Mouse (Mus musculus) heart, adult 11 months (tissue): ENCODE measurements around the gene Itgav.

Source experiments
- DNase-seq: peaks from one replicate; pipeline ENCODE4 v3.0.0; 2022

Itgav gene

DNA sequence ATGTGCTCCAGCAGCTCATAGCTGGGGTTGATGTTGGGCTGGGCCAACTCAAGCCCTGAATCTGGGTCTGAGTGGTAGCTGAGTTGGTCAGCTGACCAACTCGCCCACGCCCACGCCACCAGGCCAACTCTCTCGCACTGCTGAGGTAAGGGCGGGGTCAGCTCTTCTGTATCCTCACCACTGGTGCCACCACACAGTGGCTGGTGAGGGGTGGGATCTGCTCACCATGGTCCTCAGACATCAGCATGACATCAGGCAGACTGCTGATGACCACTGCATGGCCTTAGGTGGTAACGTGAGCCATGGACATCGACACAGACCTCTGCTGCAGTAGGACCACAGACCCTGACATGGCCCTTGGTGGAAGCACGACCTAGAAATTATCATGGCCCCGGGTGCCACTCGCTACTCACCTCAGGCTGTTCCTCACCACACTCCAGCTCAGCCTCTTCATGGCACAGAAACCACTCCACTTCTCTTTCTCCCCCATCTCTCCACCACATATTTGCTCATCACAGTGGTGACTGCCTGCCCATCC is 24.5 kb downstream of the Itgav start:
- DNase-seq = peak; percentile 58

DNA sequence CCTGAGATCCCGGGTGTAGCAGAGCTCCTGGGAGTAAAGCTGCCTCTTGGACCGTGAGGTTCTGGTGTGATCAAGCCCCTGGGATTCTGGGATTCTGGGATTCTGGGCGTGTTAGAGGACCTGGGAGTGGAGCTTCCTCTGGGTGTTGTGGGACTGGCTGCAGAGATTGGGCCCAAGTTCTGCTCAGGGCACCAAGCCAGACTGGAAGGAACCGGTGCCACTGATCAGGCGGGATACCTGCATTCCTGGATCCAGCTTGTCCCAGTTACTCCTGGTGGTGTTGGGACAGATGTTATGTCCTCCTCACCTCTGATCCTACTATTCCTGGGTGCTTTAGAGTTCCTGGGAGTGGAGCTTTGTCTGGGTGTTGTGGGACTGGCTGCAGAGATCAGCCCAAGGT is 28.8 kb downstream of the Itgav start:
- DNase-seq = no peak

DNA sequence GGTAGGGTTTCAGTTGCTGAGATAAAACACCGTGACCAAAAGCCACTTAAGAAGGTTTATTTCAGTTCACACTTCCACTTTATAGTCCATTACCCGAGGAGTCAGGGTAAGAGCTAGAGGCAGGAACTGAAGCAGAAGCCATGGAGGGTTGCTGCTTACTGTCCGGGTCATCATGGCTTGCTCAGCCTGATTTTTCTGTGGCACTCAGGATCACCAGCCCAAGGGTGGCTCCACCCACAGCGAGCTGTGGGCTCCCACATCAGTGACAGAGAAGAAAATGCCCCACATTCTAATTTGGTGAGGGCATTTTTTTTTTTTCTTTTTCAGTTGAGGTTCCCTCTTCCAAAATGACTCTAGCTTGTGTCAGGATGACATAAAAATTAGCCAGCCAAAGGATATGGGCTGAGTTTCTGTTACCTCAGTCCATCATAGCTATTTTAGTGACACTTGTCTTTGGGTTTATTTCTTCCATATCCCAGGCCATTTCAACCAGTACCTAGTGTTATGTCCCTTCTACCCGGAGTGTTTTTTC is 30.2 kb downstream of the Itgav start:
- DNase-seq = peak; percentile 71

DNA sequence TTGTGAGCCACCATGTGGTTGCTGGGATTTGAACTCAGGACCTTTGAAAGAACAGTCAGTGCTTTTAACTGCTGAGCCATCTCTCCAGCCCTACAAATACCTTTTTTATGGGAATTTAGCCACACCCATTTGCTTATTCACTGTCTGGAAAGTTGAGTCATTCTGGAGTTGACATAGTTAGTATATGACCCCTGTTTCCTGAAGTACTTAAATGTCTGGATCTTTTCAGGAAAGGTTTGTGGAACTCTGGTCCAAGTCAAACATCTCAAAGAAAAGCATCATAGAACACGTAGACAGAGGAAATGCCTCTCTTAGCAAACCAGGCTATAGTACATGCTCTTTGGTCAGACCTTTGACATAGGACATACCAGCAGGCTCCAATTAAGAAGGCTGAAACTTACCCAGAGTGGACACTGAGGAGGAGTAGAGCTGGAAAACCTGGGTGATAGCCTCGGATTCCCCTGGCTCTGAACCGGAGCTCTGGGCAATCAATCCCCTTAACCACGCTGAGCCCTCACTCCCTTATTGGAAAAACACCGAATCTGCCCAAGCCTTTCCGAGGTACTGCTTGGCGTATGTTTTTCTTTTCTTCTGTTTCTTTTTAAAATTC is 34.5 kb downstream of the Itgav start:
- no peak for DNase-seq

DNA sequence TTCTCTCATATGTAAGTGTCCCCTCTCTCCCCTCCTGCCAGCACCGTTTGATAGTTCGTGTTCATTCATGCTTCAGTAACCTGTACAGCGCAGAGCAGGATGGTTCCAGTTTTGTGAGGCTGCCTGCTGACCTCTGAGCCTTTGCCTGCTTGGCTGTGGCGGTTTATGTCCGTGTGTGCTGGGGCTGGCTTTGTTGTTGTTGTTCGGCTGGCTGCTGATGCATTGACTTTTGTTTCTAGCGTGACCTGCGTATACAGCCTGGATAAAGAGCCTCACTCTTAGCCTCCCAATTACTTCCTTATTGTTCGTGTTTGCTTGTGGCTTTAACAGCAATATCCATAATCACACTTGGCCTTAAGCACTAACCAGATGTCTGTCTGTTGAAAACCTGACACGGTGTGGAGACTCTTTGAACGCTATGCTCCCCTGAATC is 35.0 kb downstream of the Itgav start:
- DNase-seq = peak; percentile 88

DNA sequence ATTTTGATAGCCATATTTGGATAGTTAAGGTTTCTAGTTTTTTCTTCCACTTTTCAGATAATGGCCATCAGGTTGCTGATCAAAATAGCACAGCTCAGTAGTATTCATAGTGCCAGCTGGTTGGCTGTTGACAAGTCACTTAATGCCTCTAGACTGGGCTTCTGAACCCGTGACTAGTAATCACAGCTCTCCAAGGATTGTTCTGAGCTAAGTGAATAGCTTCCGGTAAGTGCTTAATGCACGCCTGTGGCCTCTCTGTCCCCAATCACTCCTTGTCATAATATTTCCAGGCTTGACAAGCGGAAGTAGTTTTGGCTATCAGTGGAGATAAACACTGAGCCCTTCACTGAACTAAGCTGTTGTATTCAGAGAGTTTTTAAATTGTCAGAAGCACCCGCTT is 35.5 kb downstream of the Itgav start:
- DNase-seq = peak; percentile 93

DNA sequence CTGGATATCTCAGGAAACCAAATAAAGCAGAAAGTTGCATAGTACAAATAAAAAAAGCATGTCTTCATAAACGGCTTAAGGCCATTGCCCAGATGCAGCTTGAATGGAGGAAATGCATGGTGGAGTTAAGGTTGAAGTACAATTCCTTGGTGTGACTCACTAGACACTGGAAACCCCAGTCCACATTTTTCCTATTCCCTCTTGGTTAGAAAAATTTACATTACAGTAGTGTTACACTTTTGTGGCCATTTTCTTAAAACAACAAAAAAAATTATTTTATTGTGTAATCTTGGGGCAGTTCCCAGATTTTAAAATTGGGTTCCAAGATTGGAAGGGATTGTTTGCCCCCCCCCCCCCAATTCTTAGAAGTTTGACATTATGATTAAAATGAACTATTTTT is 35.9 kb downstream of the Itgav start:
- no peak for DNase-seq

DNA sequence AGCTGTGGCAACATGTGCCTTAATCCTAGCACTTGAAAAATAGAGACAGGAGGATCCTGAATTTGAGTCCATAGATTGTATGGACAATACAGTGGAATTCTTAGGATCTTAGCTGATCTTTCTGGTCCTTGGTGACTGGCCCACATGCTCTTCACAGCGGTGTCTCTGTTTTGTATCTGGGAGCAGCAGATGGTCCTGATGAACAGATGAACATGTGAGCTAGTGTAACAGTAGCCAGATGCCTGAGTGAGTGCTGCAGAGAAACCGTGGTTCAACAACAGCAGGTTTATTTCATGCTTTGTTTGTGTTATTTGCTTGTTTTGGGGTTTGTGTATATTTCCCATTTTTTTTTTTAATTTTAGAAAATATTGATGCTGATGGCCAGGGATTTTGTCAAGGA is 37.3 kb downstream of the Itgav start:
- peak; percentile 27 for DNase-seq

GRCm38 (mm10) chr2:83762106-83762855 is 38.1 kb downstream of the Itgav start:
- DNase-seq = no peak

DNA sequence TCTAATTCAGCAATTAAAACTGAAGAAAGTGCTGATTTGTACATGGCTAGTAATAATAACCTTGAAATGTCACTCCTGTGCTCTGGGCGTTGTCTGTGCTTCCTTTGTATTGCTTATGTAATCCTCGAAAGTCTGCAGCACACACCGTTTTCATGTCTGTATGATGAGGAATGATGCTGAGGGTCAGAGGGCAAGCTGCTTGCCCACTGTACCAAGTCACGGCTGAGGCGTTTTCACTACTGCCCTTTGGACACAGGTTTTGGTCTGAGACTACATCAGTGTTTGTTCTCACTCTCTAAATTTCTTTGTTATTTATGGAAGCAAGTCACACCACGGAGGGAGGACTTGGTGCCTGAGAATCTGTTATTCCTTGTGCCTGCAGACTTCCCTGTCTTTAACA is 41.9 kb downstream of the Itgav start:
- DNase-seq = no peak

- DNase-seq = peak; percentile 70
These were observed 42.7 kb downstream of the Itgav start for GRCm38 (mm10) chr2:83766878-83767277.

DNA sequence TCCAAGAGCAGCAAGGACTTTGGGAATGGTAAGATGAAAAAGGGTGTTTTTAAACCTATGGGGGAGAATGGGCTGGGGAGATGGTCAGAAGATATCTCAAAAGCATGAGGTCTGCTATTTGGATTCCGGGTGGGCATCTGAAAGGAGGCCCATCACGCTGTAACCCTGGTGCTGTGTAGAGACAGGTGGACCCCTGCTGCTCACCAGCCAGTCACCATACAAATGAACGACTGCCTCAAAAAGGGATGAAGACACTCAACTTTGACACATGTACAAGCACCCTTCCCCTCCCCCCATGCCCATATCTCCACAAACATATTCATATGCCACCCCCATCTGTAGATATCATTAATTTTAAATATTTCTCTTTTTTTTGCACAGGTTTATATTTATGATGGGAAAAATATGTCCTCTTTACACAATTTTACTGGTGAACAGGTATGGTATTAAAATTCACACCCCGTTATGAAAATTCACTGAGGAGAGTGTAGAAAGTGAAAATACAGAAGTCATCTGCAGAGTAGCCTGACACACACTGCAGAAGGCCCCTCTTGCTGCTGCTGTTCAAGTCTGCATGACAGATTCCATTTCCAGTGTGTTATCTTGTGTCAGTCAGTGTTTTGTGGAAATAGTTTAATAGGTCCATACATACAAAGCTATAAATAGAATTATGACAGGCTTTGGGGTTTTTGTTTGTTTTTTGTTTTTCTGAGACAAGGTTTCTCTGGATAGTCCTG is 44.3 kb downstream of the Itgav start:
- peak; percentile 71 for DNase-seq

DNA sequence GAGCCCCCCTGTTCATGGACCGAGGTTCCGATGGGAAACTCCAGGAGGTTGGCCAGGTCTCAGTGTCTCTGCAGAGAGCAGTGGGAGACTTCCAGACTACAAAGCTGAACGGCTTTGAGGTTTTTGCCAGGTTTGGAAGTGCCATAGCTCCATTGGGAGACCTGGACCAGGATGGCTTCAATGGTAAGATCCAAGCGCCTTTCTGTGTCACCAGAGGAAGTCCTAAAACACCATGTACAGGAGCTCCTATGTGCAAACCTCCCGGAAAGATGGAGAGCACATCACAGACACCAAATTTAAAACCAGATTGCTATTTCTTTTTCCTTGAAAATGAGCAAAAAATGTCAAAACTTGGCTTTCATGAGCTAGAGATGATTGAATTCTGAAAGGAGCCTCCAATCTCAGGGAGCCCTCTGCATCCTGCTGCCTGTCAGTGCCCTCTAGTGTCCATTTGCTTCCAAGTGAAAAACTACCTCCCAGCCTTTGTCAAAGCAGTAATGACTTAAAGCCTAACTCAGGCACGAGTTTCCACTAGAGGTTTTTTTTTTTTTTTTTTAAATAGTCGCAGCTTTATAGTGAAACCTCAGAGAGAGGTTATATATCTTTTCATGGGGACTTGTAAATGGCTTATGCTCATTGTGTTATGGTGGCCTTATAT is 47.1 kb downstream of the Itgav start:
- peak; percentile 92 for DNase-seq

- peak; percentile 77 for DNase-seq
These were observed 67.3 kb downstream of the Itgav start for GRCm38 (mm10) chr2:83791330-83792073.

- DNase-seq = no peak
These were observed 67.9 kb downstream of the Itgav start for GRCm38 (mm10) chr2:83792102-83792501.

- no peak for DNase-seq
These were observed 71.6 kb downstream of the Itgav start for GRCm38 (mm10) chr2:83795766-83796165.

- peak; percentile 35 for DNase-seq
These were observed 73.8 kb downstream of the Itgav start for GRCm38 (mm10) chr2:83797902-83798497.

DNA sequence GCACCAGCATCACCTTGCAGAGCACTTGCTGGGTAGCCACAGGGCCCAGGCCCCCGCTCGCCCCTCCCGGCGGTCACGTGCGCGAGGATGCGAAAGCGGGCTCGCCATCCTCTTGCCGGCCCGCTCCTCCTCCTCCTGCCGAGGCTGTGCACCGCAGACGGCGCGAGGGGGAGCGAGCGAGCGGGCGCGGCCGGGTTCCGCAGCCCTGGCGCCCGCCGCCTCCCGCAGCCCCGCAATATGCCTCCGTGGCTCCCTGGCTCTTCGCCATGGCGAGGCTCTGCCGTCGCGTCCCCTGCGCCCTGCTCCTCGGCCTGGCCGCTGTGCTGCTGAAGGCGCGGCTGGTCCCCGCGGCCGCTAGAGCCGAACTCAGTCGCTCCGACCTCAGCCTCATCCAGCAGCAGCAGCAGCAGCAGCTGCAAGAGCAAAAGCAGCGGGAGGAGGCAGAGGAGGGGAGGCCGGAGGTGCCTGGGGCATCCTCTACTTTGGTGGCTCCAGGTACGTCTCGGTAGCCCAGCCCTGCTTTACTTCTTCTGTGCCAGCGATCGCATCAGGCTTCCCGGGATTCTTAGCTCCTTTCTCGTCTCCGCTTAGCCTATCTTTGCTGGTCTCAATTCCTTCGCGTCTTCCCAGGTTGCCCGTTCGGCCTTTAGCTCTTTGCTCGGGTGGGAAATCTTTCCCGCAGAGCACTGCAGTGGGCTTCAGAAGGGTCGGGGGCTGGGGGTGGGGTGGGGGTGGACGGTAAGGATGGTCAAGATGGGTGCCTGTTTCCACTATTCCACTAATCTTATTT is 88.5 kb downstream of the Itgav start, which contains the start of gene Fam171b:
TSS of gene Fam171b (plus strand) at position 154 of the 790 bp plus-strand sequence.
- peak; percentile 98 for DNase-seq

DNA sequence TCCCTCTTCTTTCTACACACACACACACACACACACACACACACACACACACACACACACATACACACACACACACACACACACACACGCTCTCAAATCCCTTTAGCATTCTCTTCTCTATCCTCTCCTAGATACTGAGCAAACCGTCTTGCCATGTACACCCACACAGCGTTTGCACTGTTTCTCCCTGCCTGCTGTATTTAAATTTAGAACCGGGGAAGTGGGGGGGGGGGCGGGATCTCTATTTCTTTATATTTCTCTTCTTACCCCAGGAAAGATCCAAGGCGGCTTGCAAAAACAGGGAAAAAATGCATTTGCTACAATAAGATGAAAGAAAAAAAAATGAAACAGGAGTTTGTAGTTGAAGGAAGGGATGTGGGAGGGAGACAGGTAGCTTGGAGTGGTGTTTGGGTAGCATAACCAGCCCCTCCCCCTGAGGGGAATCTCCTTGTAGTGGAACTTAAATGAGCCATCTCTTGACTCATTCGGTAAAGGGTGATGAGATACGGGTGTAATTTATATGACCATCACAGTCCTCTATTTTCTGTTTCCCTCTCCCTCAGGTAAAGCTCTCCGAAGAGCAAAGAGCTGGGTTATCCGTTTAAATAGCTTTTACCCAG is 89.2 kb downstream of the Itgav start:
- DNase-seq = no peak

- no peak for DNase-seq
These were observed 89.8 kb downstream of the Itgav start for GRCm38 (mm10) chr2:83814009-83814408.
